7 mouse cellular contexts compared by ENCODE assay signal in genomic region chr12:111732921-111733320, GRCm38 (mm10). TPM values are rescaled to one million over a fixed set of nuclear protein-coding genes. Genes with fewer than 3 reads are reported as not detected.
DNase-seq lines count a peak whose midpoint lies in the region; ATAC-seq and TF ChIP-seq lines count a peak whose summit lies in the region.

No protein-coding gene starts in this region.

- DNase-seq in kidney, adult 11 months: no peak
- no peak for DNase-seq in retina, postnatal 1 day
- no peak for DNase-seq in layer of hippocampus, adult 18-20 months (ENCODE audit: low spot score in 2 of 2)

- H3ac ChIP-seq in myocyte (ENCODE audit: control insufficient read depth, insufficient read length): no peak overlapping the region

- peak; percentile 52; the same call in 1 of the 2 replicates for ATAC-seq in kidney, embryonic 15.5 days (replicated peaks; ENCODE audit: low FRiP score)
- no peak for ATAC-seq in forebrain, embryonic 13.5 days
- peak; percentile 47; the same call in 1 of the 2 replicates for ATAC-seq in intestine, embryonic 16.5 days

- no peaks in the 10 kb centered on the region for H3K27me3 ChIP-seq in kidney, embryonic 15.5 days
- H3K27me3 ChIP-seq in forebrain, embryonic 13.5 days: no peaks in the 10 kb centered on the region
- H3K27me3 ChIP-seq in intestine, embryonic 16.5 days (replicated peaks; ENCODE audit: control insufficient read depth, insufficient read depth, low read length): no peaks in the 10 kb centered on the region
- H3K27me3 ChIP-seq in myocyte (ENCODE audit: control insufficient read depth, insufficient read depth, insufficient read length): no peaks in the 10 kb centered on the region

- H3K4me1 ChIP-seq in kidney, embryonic 15.5 days: peaks cover 14% of the 10 kb centered on the region; the same call in 1 of the 2 replicates
- H3K4me1 ChIP-seq in forebrain, embryonic 13.5 days: peaks cover 10% of the 10 kb centered on the region
- H3K4me1 ChIP-seq in intestine, embryonic 16.5 days (ENCODE audit: control insufficient read depth, insufficient read depth, low read length): peaks cover 10% of the 10 kb centered on the region

- H3K27ac ChIP-seq in kidney, embryonic 15.5 days: no peak overlapping the region
- no peak overlapping the region for H3K27ac ChIP-seq in forebrain, embryonic 13.5 days
- H3K27ac ChIP-seq in intestine, embryonic 16.5 days (ENCODE audit: low read length): no peak overlapping the region

- TF ChIP-seq POLR2A in myocyte (IDR thresholded peaks at IDR 0.05; ENCODE audit: insufficient read length, low read depth): no peak

- 64% methylated on average over 5 of the region's 5 CpGs for whole genome bisulfite sequencing in kidney, embryonic 15.5 days
- WGBS in forebrain, embryonic 13.5 days: 59% methylated on average over 5 of the region's 5 CpGs
- 62% methylated on average over 5 of the region's 5 CpGs for WGBS in intestine, embryonic 16.5 days

- no peak overlapping the region for H3K4me3 ChIP-seq in kidney, embryonic 15.5 days (replicated peaks)
- H3K4me3 ChIP-seq in forebrain, embryonic 13.5 days: no peak overlapping the region
- H3K4me3 ChIP-seq in intestine, embryonic 16.5 days (ENCODE audit: low read length): no peak overlapping the region
- no peak overlapping the region for H3K4me3 ChIP-seq in myocyte

- H3K9ac ChIP-seq in kidney, embryonic 15.5 days: no peak overlapping the region
- H3K9ac ChIP-seq in forebrain, embryonic 13.5 days: peak overlapping the region; percentile 10
- H3K9ac ChIP-seq in intestine, embryonic 16.5 days (ENCODE audit: low read depth, low read length): peak overlapping the region; percentile 43; the same call in 1 of the 2 replicates

- no peaks in the 10 kb centered on the region for H3K79me2 ChIP-seq in myocyte (ENCODE audit: control insufficient read depth, insufficient read depth)

- no peak overlapping the region for H3K4me2 ChIP-seq in kidney, embryonic 15.5 days
- H3K4me2 ChIP-seq in forebrain, embryonic 13.5 days: peak overlapping the region; percentile 46; the same call in 1 of the 2 replicates
- H3K4me2 ChIP-seq in intestine, embryonic 16.5 days (ENCODE audit: low read depth, low read length): no peak overlapping the region
- H3K4me2 ChIP-seq in myocyte (ENCODE audit: low read depth): peak overlapping the region; percentile 34

- peaks cover 22% of the 10 kb centered on the region for H3K36me3 ChIP-seq in kidney, embryonic 15.5 days
- H3K36me3 ChIP-seq in forebrain, embryonic 13.5 days (ENCODE audit: poor library complexity, severe bottlenecking): peaks cover 20% of the 10 kb centered on the region
- H3K36me3 ChIP-seq in intestine, embryonic 16.5 days (ENCODE audit: control insufficient read depth, insufficient read depth, low read length): no peaks in the 10 kb centered on the region
- H3K36me3 ChIP-seq in myocyte (ENCODE audit: control insufficient read depth, insufficient read depth): no peaks in the 10 kb centered on the region

- H3K9me3 ChIP-seq in kidney, embryonic 15.5 days (replicated peaks): no peaks in the 10 kb centered on the region
- H3K9me3 ChIP-seq in forebrain, embryonic 13.5 days (replicated peaks): no peaks in the 10 kb centered on the region
- no peaks in the 10 kb centered on the region for H3K9me3 ChIP-seq in intestine, embryonic 16.5 days (ENCODE audit: control insufficient read depth, low read length)

TF ChIP-seq in myocyte, 11 proteins besides CTCF, POLR2A, EP300 and RAD21:
- no peak for TF ChIP-seq TCF12 (IDR thresholded peaks at IDR 0.05; ENCODE audit: insufficient read depth, poor library complexity, severe bottlenecking)
- TF ChIP-seq POLR2AphosphoS2 (IDR thresholded peaks at IDR 0.05; ENCODE audit: insufficient read length, low read depth): no peak
- TF ChIP-seq SRF (IDR thresholded peaks at IDR 0.05; ENCODE audit: control insufficient read depth, insufficient read length, low read depth): no peak
- TF ChIP-seq REST (IDR thresholded peaks at IDR 0.05; ENCODE audit: insufficient read depth, insufficient read length): no peak
- TF ChIP-seq CEBPB (IDR thresholded peaks at IDR 0.05; ENCODE audit: insufficient read depth, poor library complexity, severe bottlenecking): no peak
- TF ChIP-seq E2F4 (IDR thresholded peaks at IDR 0.05; ENCODE audit: insufficient read depth): no peak
- no peak for TF ChIP-seq USF1 (IDR thresholded peaks at IDR 0.05; ENCODE audit: low read depth)
- no peak for TF ChIP-seq MYOG (IDR thresholded peaks at IDR 0.05; ENCODE audit: control insufficient read depth in 1 of 3, insufficient read depth in 1 of 3, insufficient read length in 2 of 3, low read depth in 2 of 3)
- TF ChIP-seq TCF3 (IDR thresholded peaks at IDR 0.05; ENCODE audit: insufficient read length, low read depth): no peak
- TF ChIP-seq MAX (IDR thresholded peaks at IDR 0.05; ENCODE audit: low read depth): no peak
- TF ChIP-seq MYOD1 (IDR thresholded peaks at IDR 0.05; ENCODE audit: control insufficient read depth in 1 of 3, insufficient read length in 2 of 3, low read depth in 2 of 3): no peak
TF ChIP-seq in myocyte: peak in this region for 0.

RNA-seq across cellular contexts. Expression of gene Apopt1, which starts 19.9 kb away (rescaled TPM):
- polyA plus RNA-seq in kidney, embryonic 15.5 days (2015; fragmentation: Nextera tagmentation; extraction: Ambion mirVana): 53.5 and 57.4 TPM in 2 replicates
- polyA plus RNA-seq in forebrain, embryonic 13.5 days (2015; fragmentation: Nextera tagmentation; extraction: Ambion mirVana): 52.6 and 56.2 TPM in 2 replicates
- 56.2 and 58.2 TPM in 2 replicates for polyA plus RNA-seq in intestine, embryonic 16.5 days (2015; fragmentation: Nextera tagmentation; extraction: Ambion mirVana)
- 54.6 TPM for polyA plus RNA-seq in myocyte (2012; fragmentation: generic; extraction: Trizol)
- total RNA-seq in layer of hippocampus, adult 18-20 months (2021): 10 to 100 TPM; 32.9 to 37.4 TPM

RNA-seq across cellular contexts. Expression of gene Bag5, which starts 19.9 kb away (rescaled TPM):
- 51.4 and 53.6 TPM in 2 replicates for polyA plus RNA-seq in kidney, embryonic 15.5 days (2015; fragmentation: Nextera tagmentation; extraction: Ambion mirVana)
- 62.1 and 62.8 TPM in 2 replicates for polyA plus RNA-seq in forebrain, embryonic 13.5 days (2015; fragmentation: Nextera tagmentation; extraction: Ambion mirVana)
- polyA plus RNA-seq in intestine, embryonic 16.5 days (2015; fragmentation: Nextera tagmentation; extraction: Ambion mirVana): 43.0 and 46.2 TPM in 2 replicates
- 20.3 TPM for polyA plus RNA-seq in myocyte (2012; fragmentation: generic; extraction: Trizol)
- 10 to 100 TPM; 54.9 to 58.5 TPM for total RNA-seq in layer of hippocampus, adult 18-20 months (2021)

RNA-seq across cellular contexts. Expression of gene Klc1, which starts 25.7 kb away (rescaled TPM):
- polyA plus RNA-seq in kidney, embryonic 15.5 days (2015; fragmentation: Nextera tagmentation; extraction: Ambion mirVana): 81.8 and 98.5 TPM in 2 replicates
- 319 and 339 TPM in 2 replicates for polyA plus RNA-seq in forebrain, embryonic 13.5 days (2015; fragmentation: Nextera tagmentation; extraction: Ambion mirVana)
- 75.7 and 83.4 TPM in 2 replicates for polyA plus RNA-seq in intestine, embryonic 16.5 days (2015; fragmentation: Nextera tagmentation; extraction: Ambion mirVana)
- polyA plus RNA-seq in myocyte (2012; fragmentation: generic; extraction: Trizol): 252 TPM
- 100 to 1,000 TPM; 682 to 695 TPM for total RNA-seq in layer of hippocampus, adult 18-20 months (2021)

RNA-seq across cellular contexts. Expression of gene Trmt61a, which starts 55.0 kb away (rescaled TPM):
- 10.7 and 12.8 TPM in 2 replicates for polyA plus RNA-seq in kidney, embryonic 15.5 days (2015; fragmentation: Nextera tagmentation; extraction: Ambion mirVana)
- 10.7 and 12.2 TPM in 2 replicates for polyA plus RNA-seq in forebrain, embryonic 13.5 days (2015; fragmentation: Nextera tagmentation; extraction: Ambion mirVana)
- 11.3 and 12.7 TPM in 2 replicates for polyA plus RNA-seq in intestine, embryonic 16.5 days (2015; fragmentation: Nextera tagmentation; extraction: Ambion mirVana)
- 17.7 TPM for polyA plus RNA-seq in myocyte (2012; fragmentation: generic; extraction: Trizol)
- total RNA-seq in layer of hippocampus, adult 18-20 months (2021): 10 to 100 TPM; 18.5 to 18.8 TPM

Comparison
In these comparisons a context has a peak if more than half of its experiments do, and no peak if none do; other contexts are left out.
1. H3K4me2 ChIP-seq: peak in forebrain, embryonic 13.5 days (single experiment) and myocyte (single experiment); none in kidney, embryonic 15.5 days (single experiment) and intestine, embryonic 16.5 days (single experiment).